Mouse (Mus musculus) retina, postnatal 7 days (tissue): ENCODE data around the gene Pds5a.

ENCODE experiments used
- DNase-seq: peaks from one replicate; pipeline ENCODE4 v3.0.0-alpha.2; 2012; ENCODE audit warnings: low read depth, low spot score

The Pds5a gene

GRCm38 (mm10) chr5:65565486-65565885 lies 132.6 kb downstream of the Pds5a start:
- DNase-seq, result no peak

- no peak for DNase-seq
Measured at GRCm38 (mm10) chr5:65561125-65561893, 136.8 kb downstream of the Pds5a start.

GRCm38 (mm10) chr5:65557109-65557508 lies 141.0 kb downstream of the Pds5a start:
- DNase-seq, result no peak
